Mouse (Mus musculus) hindbrain, embryonic 11.5 days (tissue): ENCODE measurements around the gene Dicer1. TPM values are rescaled to one million over a fixed set of nuclear protein-coding genes. Genes with fewer than 3 reads are reported as not detected.

Experiments used
- ATAC-seq: fragments of 200-750 bp; cut with Nextera tagmentation; 2 replicates; pipeline ENCODE4 v1.8.0; 2017; ENCODE audit warnings: mild to moderate bottlenecking, moderate TSS enrichment, moderate library complexity; ENCODE audit not compliant: low FRiP score
- DNase-seq: peaks from one replicate; pipeline ENCODE4 v3.0.0-alpha.2; 2015; ENCODE audit warnings: low spot score
- H3K27ac ChIP-seq: fragments of 300-500 bp; sonication (generic); 2 replicates; pipeline ENCODE4 v1.5.1; 2014; ENCODE audit warnings: mild to moderate bottlenecking, low read depth, low read length
- H3K27me3 ChIP-seq: fragments of 300-500 bp; sonication (generic); 2 replicates; pipeline ENCODE4 v1.6.1; 2014; ENCODE audit warnings: mild to moderate bottlenecking, low read length, moderate library complexity, mixed read lengths; ENCODE audit not compliant: control insufficient read depth, insufficient read depth
- H3K36me3 ChIP-seq: fragments of 300-500 bp; sonication (generic); 2 replicates; pipeline ENCODE4 v1.6.1; 2014; ENCODE audit warnings: mild to moderate bottlenecking, low read length, moderate library complexity, mixed read lengths; ENCODE audit not compliant: control insufficient read depth, insufficient read depth
- H3K4me1 ChIP-seq: fragments of 300-500 bp; sonication (generic); replicated peaks from 2 replicates; pipeline ENCODE4 v1.6.1; 2014; ENCODE audit warnings: low read length, mixed read lengths; ENCODE audit not compliant: control insufficient read depth, insufficient read depth
- H3K4me2 ChIP-seq: fragments of 300-500 bp; sonication (generic); replicated peaks from 2 replicates; pipeline ENCODE4 v1.6.1; 2014; ENCODE audit warnings: mild to moderate bottlenecking, low read depth, low read length
- H3K4me3 ChIP-seq: fragments of 300-500 bp; sonication (generic); 2 replicates; pipeline ENCODE4 v1.5.1; 2014; ENCODE audit warnings: low read depth, low read length
- H3K9ac ChIP-seq: fragments of 300-500 bp; sonication (generic); 2 replicates; pipeline ENCODE4 v1.6.1; 2014; ENCODE audit warnings: low read depth, low read length
- H3K9me3 ChIP-seq: fragments of 300-500 bp; sonication (generic); 2 replicates; pipeline ENCODE4 v1.6.1; 2016; ENCODE audit warnings: low read length; ENCODE audit not compliant: control insufficient read depth
- WGBS: fragments of 180-500 bp; shearing (Covaris S2); extraction: QIAGEN DNeasy Blood & Tissue Kit; methylation state at CpG from one replicate; pipeline ENCODE4 v1.1.7; 2014; 5-methylcytosine and 5-hydroxymethylcytosine counted together
- polyA plus RNA-seq: library from polyadenylated mRNA; unstranded; fragments of >200 nt; fragmentation: Nextera tagmentation; extraction: Ambion mirVana; gene quantifications from 2 replicates; pipeline ENCODE4 v1.2.1, GENCODE M21; 2014

Gene Dicer1
- polyA plus RNA-seq, result 30.9 and 54.0 TPM in 2 replicates

DNA sequence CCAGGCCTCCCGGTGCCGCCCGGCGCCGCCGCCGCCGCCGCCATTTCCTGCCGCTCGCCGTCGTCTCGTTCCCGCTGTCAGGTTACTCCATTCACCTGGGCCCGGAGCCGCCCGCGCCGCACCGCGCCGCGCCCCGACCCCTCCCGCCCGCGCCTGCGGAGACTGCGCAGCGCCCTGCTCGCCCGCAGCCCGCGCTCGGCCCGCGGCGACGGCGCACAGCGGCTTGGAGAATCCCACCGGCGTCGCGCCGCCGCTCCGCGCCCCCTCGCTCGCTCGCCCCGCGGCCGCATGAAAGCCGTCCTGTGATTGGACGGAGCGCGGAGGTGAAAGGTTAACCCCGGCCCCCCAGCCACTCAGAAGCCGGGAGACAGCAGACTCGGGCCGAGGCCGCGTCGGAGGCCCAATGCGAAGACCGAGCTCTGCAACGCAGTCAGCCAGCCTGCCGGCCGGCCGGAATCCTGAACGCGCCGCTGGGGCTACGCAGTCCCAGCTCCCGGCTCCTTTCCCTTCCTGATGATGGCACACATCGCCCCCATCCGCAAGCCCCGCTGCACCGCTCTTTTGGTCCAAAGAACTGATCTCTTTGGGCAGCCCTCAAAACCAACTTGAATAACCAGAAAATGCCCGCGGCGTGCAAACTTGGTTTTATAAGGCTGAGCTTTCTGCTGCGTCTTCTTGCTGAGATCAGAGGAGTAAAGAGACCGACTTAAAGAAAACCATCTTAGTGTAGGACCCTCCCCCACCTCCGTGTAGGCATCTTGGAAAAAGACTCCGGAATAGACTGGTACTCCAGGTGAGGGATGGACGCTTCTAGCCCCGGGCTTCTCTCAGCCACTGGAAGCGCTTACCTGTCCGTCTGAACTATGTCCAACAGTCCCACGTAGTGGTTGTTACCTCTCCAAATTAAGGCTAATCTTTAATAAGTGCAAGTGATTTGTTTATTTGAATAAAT lies at the start of gene Dicer1:
Dicer1 (minus strand) TSS at position 139 of the 952 bp plus-strand sequence.
- Histone ChIP-seq H3K4me1 (0 out of 2 replicates have a peak, but pooled peaks cover 4% of the 10 kb centered on the region), H3K9me3 (no peaks in the 10 kb centered on the region), H3K4me3 (peak within 1 kb of the TSS; percentile 86), H3K27me3 (no peaks in the 10 kb centered on the region), H3K4me2 (peak within 1 kb of the TSS; percentile 59), H3K27ac (peak within 1 kb of the TSS; percentile 82), H3K36me3 (no peaks in the 10 kb centered on the region), H3K9ac (peak within 1 kb of the TSS; percentile 93)
- DNase-seq (peak; percentile 98), ATAC-seq (peak; percentile 97)
- under 1% methylated on average over 86 of the region's 94 CpGs for WGBS

DNA sequence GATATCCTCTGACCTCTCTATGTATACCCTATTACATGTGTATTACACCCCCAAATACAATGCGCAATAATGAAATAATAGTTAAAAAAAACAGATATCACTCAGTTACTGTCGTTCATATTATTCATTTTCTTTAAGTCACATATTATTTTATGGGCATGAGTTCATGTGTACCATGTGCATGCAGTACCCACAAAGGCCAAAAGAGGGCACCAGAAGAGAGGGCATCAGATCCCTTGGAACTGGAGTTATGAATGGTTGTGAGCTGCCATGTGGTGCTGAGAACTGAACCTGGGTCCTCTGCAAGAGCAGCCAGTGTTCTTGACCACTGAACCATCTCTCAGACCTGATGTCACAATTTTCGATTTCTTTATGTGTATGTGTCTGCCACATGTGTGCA lies 47.6 kb upstream of the Dicer1 start:
- DNase-seq (no peak), ATAC-seq (no peak)
- Histone ChIP-seq H3K36me3 (no peaks in the 10 kb centered on the region), H3K4me3 (no peak overlapping the region), H3K27me3 (no peaks in the 10 kb centered on the region), H3K4me2 (no peak overlapping the region), H3K27ac (no peak overlapping the region), H3K9ac (no peak overlapping the region), H3K9me3 (peaks cover 5% of the 10 kb centered on the region; the same call in 1 of the 2 replicates), H3K4me1 (no peaks in the 10 kb centered on the region)
- WGBS, result 92% methylated on average over 3 of the region's 3 CpGs

DNA sequence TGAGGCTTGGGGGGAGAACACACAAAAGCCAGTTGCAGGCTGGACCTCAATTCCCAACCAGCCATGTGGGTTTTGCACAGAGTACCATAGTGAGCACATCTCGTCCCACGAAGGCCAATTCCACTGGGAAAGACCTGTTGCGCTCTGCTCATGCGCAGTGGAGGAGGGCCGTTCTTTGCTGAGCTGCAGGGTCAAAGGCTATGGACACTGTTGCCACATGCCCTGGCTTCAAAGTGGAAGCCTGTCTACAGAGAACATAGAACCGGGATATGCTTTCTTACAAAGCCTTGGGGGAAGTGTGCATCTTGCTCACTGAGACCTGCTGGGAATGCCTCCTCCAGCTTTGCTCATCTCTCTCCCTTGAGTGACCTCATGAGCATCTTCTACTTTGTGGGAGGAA lies 46.2 kb upstream of the Dicer1 start:
- no peak for DNase-seq
- Histone ChIP-seq H3K9me3 (peaks cover 5% of the 10 kb centered on the region; the same call in 1 of the 2 replicates), H3K27ac (no peak overlapping the region), H3K4me2 (no peak overlapping the region), H3K4me3 (no peak overlapping the region), H3K27me3 (no peaks in the 10 kb centered on the region), H3K36me3 (no peaks in the 10 kb centered on the region), H3K9ac (no peak overlapping the region), H3K4me1 (no peaks in the 10 kb centered on the region)
- 91% methylated on average over 6 of the region's 6 CpGs for WGBS
- ATAC-seq, result no peak

DNA sequence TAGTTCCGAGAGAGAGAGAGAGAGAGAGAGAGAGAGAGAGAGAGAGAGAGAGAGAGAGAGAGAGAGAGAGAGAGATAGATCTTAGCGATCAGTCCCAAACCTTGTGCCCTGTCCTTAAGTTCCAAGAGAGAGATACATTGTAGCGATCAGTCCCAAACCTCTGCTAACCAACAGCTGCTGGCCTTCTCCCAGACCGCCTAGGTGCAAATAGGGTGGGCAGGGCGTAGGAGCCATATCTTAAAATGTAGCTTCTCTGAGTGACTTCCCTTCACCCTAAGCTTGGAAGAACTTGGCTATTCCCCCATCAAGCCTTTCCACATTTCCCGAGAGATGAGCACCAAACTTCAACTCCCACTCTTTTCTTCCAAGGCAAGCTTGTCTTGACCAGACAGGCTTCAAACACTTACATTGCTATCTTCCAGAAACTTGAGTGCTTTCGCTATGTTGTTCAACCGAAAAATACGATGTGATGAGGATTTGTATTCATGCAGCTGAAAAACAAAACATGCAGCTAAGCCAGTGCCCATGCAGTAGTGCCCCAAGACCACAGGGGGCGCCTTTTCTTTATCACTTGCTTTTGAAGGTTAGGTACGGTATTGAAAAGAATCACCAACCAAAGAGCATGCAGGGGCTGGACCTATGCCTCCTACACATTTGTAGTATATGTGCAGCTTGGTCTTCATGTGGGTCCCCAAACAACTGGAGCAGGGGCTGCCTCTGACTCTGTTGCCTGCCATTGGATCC lies 45.1 kb upstream of the Dicer1 start:
- Histone ChIP-seq H3K27me3 (no peaks in the 10 kb centered on the region), H3K9ac (no peak overlapping the region), H3K4me3 (no peak overlapping the region), H3K4me2 (no peak overlapping the region), H3K4me1 (no peaks in the 10 kb centered on the region), H3K36me3 (no peaks in the 10 kb centered on the region), H3K27ac (no peak overlapping the region), H3K9me3 (peaks cover 5% of the 10 kb centered on the region; the same call in 1 of the 2 replicates)
- 84% methylated on average over 11 of the region's 11 CpGs for WGBS
- no peak for DNase-seq
- no peak for ATAC-seq

DNA sequence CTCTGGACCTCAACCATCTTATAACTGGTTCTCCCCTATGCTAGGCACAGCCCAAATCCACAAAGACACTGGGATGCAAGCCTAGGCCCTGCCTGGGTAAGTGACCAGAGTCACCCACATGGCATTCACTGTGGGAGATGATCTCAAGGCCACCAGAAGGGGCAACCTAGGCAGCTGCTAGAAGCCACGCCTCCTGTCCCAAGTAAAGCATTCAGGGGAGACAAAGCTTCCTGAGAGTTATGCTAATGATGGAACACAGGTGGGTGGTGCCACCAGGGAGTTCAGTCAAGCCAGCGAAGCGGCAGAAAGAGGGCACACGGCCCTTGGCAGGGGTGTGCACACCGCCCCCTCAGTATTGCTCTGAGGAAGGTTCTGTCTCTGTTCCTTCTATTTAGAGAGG lies 43.2 kb upstream of the Dicer1 start:
- H3K9me3 ChIP-seq, result peaks cover 5% of the 10 kb centered on the region; the same call in 1 of the 2 replicates
- no peaks in the 10 kb centered on the region for H3K27me3 ChIP-seq
- no peak overlapping the region for H3K27ac ChIP-seq
- no peak for ATAC-seq
- no peaks in the 10 kb centered on the region for H3K36me3 ChIP-seq
- no peak overlapping the region for H3K9ac ChIP-seq
- DNase-seq, result no peak
- no peaks in the 10 kb centered on the region for H3K4me1 ChIP-seq
- no peak overlapping the region for H3K4me2 ChIP-seq
- H3K4me3 ChIP-seq, result no peak overlapping the region
- WGBS, result 37% methylated on average over 5 of the region's 5 CpGs

DNA sequence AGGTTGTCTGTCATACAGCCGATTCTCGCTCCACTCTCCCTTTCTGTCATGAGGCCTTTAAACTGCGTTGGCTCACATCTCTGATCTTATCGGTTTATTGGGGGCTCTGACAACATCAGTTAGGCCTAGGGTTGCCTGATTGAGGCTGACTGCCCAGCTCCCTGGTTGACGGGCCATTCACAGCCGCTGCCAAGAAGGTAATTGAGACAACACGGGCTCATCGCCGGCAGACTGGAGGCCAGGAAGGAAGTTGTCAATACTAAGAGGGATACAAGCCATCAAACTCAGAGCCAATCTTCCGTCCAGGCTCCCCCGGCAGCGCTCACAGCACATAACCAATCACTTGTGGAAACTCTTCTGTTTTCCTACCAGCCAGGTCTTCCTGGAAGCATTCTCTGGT lies 41.7 kb upstream of the Dicer1 start:
- no peaks in the 10 kb centered on the region for H3K27me3 ChIP-seq
- H3K4me2 ChIP-seq, result no peak overlapping the region
- H3K9me3 ChIP-seq, result no peaks in the 10 kb centered on the region; the same call in 1 of the 2 replicates
- WGBS, result 71% methylated on average over 12 of the region's 12 CpGs
- no peaks in the 10 kb centered on the region for H3K4me1 ChIP-seq
- DNase-seq (no peak), ATAC-seq (no peak)
- no peak overlapping the region for H3K27ac ChIP-seq
- H3K9ac ChIP-seq, result no peak overlapping the region
- H3K4me3 ChIP-seq, result no peak overlapping the region
- no peaks in the 10 kb centered on the region for H3K36me3 ChIP-seq

DNA sequence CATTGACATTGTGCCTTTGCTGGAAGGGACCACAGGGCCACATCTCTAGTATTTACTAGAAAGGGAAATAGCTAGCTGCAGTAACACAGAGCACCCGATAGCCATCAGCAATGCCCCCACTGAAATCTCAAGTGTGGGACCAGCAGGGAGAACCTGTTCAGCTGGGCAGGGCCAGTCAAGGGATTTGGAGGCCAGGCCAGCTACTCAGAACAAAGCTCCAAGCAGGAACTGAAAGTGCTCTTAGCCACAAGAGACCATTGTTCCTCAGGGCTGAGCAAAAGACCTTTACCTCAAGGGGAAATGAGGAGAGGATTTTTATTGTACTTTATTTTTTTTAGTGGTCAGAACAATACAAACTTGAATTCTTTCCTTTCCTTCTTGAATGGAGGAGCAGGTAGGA lies 25.9 kb upstream of the Dicer1 start:
- WGBS, result 96% methylated on average over 1 of the region's 1 CpGs
- Histone ChIP-seq H3K4me1 (no peaks in the 10 kb centered on the region), H3K4me2 (no peak overlapping the region), H3K4me3 (no peak overlapping the region), H3K36me3 (no peaks in the 10 kb centered on the region), H3K27ac (no peak overlapping the region), H3K9ac (no peak overlapping the region), H3K27me3 (no peaks in the 10 kb centered on the region), H3K9me3 (no peaks in the 10 kb centered on the region)
- ATAC-seq (no peak), DNase-seq (no peak)

DNA sequence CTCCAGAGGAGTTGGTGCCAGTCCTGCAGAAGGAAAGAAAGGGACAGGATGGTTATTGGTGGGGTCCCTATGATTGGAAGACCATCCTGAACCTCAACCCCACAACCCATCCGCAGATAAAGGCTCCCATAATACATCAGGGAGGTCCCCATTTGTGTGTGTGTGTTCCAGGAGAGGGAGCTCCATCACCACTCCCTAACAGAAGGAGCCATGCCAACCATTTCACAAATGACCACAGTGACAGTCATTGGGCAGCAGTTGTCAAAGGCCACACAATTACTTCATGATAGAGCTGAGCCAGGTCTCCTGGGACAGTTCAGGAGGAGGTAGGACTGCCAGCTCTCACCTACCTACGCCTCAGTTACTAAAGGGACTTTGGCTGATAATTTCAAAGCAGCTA lies 20.2 kb upstream of the Dicer1 start:
- no peaks in the 10 kb centered on the region for H3K4me1 ChIP-seq
- H3K27me3 ChIP-seq, result no peaks in the 10 kb centered on the region
- no peak overlapping the region for H3K9ac ChIP-seq
- no peak overlapping the region for H3K4me2 ChIP-seq
- H3K27ac ChIP-seq, result no peak overlapping the region
- ATAC-seq, result no peak
- H3K9me3 ChIP-seq, result no peaks in the 10 kb centered on the region
- DNase-seq, result no peak
- H3K4me3 ChIP-seq, result no peak overlapping the region
- WGBS, result 86% methylated on average over 2 of the region's 2 CpGs
- no peaks in the 10 kb centered on the region for H3K36me3 ChIP-seq
